Mouse (Mus musculus) lung, embryonic 14.5 days (tissue): ENCODE data around the gene Olfr10. TPM values are rescaled to one million over a fixed set of nuclear protein-coding genes. Genes with fewer than 3 reads are reported as not detected.
"Not testable (repeated sequence)": the region's sequence is repeated elsewhere in the genome, so short reads cannot be mapped to it uniquely, and the experiment has no call there.

Source experiments
- ATAC-seq: fragments of 200-750 bp; cut with Nextera tagmentation; 2 replicates; pipeline ENCODE4 v1.8.0; 2017; ENCODE audit warnings: mild to moderate bottlenecking, moderate TSS enrichment, moderate library complexity; ENCODE audit not compliant: insufficient read depth
- DNase-seq: peaks from one replicate; pipeline ENCODE4 v3.0.0-alpha.2; 2015
- H3K27ac ChIP-seq: fragments of 300-500 bp; sonication (generic); 2 replicates; pipeline ENCODE4 v1.5.1; 2014; ENCODE audit warnings: low read depth, mild to moderate bottlenecking, moderate library complexity
- H3K27me3 ChIP-seq: fragments of 300-500 bp; sonication (generic); 2 replicates; pipeline ENCODE4 v1.6.1; 2014; ENCODE audit warnings: low read length, control low read depth; ENCODE audit not compliant: insufficient read depth
- H3K36me3 ChIP-seq: fragments of 300-500 bp; sonication (generic); 2 replicates; pipeline ENCODE4 v1.6.1; 2014; ENCODE audit warnings: control low read depth; ENCODE audit not compliant: insufficient read depth
- H3K4me1 ChIP-seq: fragments of 300-500 bp; sonication (generic); 2 replicates; pipeline ENCODE4 v1.6.1; 2014; ENCODE audit warnings: antibody characterized with exemption, control low read depth; ENCODE audit not compliant: insufficient read depth
- H3K4me2 ChIP-seq: fragments of 300-500 bp; sonication (generic); 2 replicates; pipeline ENCODE4 v1.6.1; 2014; ENCODE audit warnings: mild to moderate bottlenecking
- H3K4me3 ChIP-seq: fragments of 300-500 bp; sonication (generic); 2 replicates; pipeline ENCODE4 v1.5.1; 2014; ENCODE audit warnings: low read depth, low read length
- H3K9ac ChIP-seq: fragments of 300-500 bp; sonication (generic); 2 replicates; pipeline ENCODE4 v1.6.1; 2014
- H3K9me3 ChIP-seq: fragments of 300-500 bp; sonication (generic); 2 replicates; pipeline ENCODE4 v1.6.1; 2016; ENCODE audit warnings: low read depth, low read length, control low read depth
- CTCF ChIP-seq: IDR thresholded peaks from 2 replicates; pipeline ENCODE4 v1.5.1; 2016; ENCODE audit warnings: antibody characterized with exemption, low read depth
- WGBS: fragments of 180-500 bp; shearing (Covaris S2); extraction: QIAGEN DNeasy Blood & Tissue Kit; methylation state at CpG from one replicate; pipeline ENCODE4 v1.1.7; 2014; 5-methylcytosine and 5-hydroxymethylcytosine counted together
- polyA plus RNA-seq: library from polyadenylated mRNA; unstranded; fragments of >200 nt; fragmentation: Nextera tagmentation; extraction: Ambion mirVana; gene quantifications from 2 replicates; pipeline ENCODE4 v1.2.1, GENCODE M21; 2014

Gene Olfr10
- polyA plus RNA-seq, 1 experiment from 2014 or later = not detected

- Histone ChIP-seq H3K4me3 (no peak overlapping the region), H3K9ac (no peak overlapping the region), H3K27me3 (no peaks in the 10 kb centered on the region), H3K9me3 (no peaks in the 10 kb centered on the region), H3K4me2 (no peak overlapping the region), H3K27ac (no peak overlapping the region), H3K36me3 (no peaks in the 10 kb centered on the region), H3K4me1 (no peaks in the 10 kb centered on the region)
- no peak for ATAC-seq
- WGBS = 76% methylated on average over 4 of the region's 4 CpGs
- DNase-seq = no peak
- TF ChIP-seq CTCF = no peak
Measured at GRCm38 (mm10) chr11:49270368-49270767, 34.2 kb upstream of the Olfr10 start.

GRCm38 (mm10) chr11:49271334-49271733 is 33.2 kb upstream of the Olfr10 start:
- Histone ChIP-seq H3K36me3 (no peaks in the 10 kb centered on the region), H3K4me2 (no peak overlapping the region), H3K4me1 (no peaks in the 10 kb centered on the region), H3K27ac (no peak overlapping the region), H3K27me3 (no peaks in the 10 kb centered on the region), H3K4me3 (no peak overlapping the region), H3K9me3 (no peaks in the 10 kb centered on the region), H3K9ac (no peak overlapping the region)
- TF ChIP-seq CTCF = peak; percentile 77
- ATAC-seq (0 out of 2 replicates have a peak, but pooled peaks have one; percentile 33), DNase-seq (peak; percentile 90)
- 25% methylated on average over 7 of the region's 7 CpGs for WGBS

- Histone ChIP-seq H3K4me1 (no peaks in the 10 kb centered on the region), H3K4me3 (no peak overlapping the region), H3K9me3 (no peaks in the 10 kb centered on the region), H3K27me3 (no peaks in the 10 kb centered on the region), H3K27ac (no peak overlapping the region), H3K9ac (no peak overlapping the region), H3K36me3 (no peaks in the 10 kb centered on the region), H3K4me2 (no peak overlapping the region)
- no peak for ATAC-seq
- no peak for DNase-seq
- WGBS = 48% methylated on average over 11 of the region's 11 CpGs
- no peak for TF ChIP-seq CTCF
Measured at GRCm38 (mm10) chr11:49273834-49274519, 30.6 kb upstream of the Olfr10 start.

GRCm38 (mm10) chr11:49278222-49278621 is 26.3 kb upstream of the Olfr10 start, which contains the start of gene Olfr1393:
Olfr1393 (plus strand) TSS chr11:49278304.
- no peak within 1 kb of the TSS for H3K27ac ChIP-seq
- H3K4me2 ChIP-seq = no peak within 1 kb of the TSS
- no peaks in the 10 kb centered on the region for H3K36me3 ChIP-seq
- no peak within 1 kb of the TSS for H3K9ac ChIP-seq
- no peak for DNase-seq
- H3K9me3 ChIP-seq = no peaks in the 10 kb centered on the region
- no peaks in the 10 kb centered on the region for H3K4me1 ChIP-seq
- H3K4me3 ChIP-seq = no peak within 1 kb of the TSS
- no peak for TF ChIP-seq CTCF
- H3K27me3 ChIP-seq = no peaks in the 10 kb centered on the region
- WGBS = 71% methylated on average over 3 of the region's 3 CpGs
- no peak for ATAC-seq

DNA sequence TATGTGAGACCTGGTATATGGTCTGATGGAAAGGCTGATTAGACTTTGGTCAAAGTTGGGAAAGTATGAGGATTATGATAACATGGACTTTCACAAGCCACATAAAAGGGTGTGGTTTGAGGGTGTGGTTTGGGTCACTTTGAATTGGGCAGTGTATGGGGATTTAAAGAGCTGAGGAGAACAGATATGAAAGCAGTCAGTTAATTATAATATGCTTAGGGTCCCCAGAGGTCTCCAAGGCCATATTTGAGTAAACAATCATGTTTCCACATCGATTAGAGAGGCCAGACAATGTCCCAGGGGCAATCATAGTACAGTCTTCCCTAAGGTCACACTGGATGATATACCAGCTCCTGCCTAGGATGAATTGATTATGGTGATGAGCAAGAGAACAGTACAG is 19.6 kb upstream of the Olfr10 start, which contains the start of gene Olfr1392:
TSS of gene Olfr1392 (plus strand) at position 301 of the 400 bp plus-strand sequence.
- not testable (repeated sequence) for H3K9ac ChIP-seq, DNase-seq, H3K9me3 ChIP-seq, H3K27me3 ChIP-seq, H3K36me3 ChIP-seq, H3K4me3 ChIP-seq, ATAC-seq, H3K4me2 ChIP-seq, H3K4me1 ChIP-seq, H3K27ac ChIP-seq
- 37% methylated on average over 1 of the region's 1 CpGs for WGBS

DNA sequence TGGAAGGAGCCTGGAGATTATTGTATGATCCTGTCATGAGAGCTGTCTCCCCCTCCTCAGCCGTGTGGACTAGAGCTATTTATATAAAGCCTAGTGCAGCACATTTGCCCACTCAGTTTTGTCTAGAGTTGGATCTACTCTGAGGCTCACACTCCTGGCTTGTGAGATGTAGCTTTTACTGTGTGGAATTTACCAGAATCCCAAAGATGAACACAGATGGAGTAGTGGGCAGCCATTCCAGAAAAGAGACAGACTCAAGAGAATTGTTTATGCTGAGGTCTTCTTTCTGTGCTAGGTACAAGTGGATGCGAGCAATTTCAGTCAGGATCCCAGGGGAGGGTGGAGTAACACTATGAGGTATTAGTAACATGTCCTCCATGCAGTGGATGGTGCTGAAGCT is 17.3 kb upstream of the Olfr10 start:
- Histone ChIP-seq H3K27ac (no peak overlapping the region), H3K4me2 (no peak overlapping the region), H3K4me1 (no peaks in the 10 kb centered on the region), H3K9me3 (no peaks in the 10 kb centered on the region), H3K9ac (no peak overlapping the region), H3K4me3 (no peak overlapping the region), H3K27me3 (no peaks in the 10 kb centered on the region), H3K36me3 (no peaks in the 10 kb centered on the region)
- TF ChIP-seq CTCF = no peak
- ATAC-seq (no peak), DNase-seq (no peak)
- WGBS = 56% methylated on average over 2 of the region's 2 CpGs

DNA sequence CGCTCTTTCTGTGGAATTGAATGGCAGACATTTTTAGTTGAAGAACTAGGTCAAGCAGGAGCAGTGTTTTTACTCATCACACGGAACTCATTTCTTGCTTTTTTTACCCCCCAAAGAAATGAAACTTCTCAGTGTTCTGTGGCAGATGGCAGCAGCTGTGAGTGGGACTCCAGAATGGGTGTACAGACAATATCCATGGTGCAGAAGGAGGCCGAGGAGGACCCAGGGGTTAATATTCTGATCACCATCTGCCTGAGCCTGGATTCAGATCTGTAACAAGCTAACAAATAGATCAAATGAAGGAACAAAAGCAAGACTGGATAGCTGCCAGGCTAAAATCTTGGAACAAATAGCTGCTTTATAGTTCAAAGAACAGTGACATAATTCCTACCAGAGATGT is 11.8 kb upstream of the Olfr10 start:
- H3K4me3 ChIP-seq = no peak overlapping the region
- H3K27me3 ChIP-seq = no peaks in the 10 kb centered on the region
- H3K4me1 ChIP-seq = no peaks in the 10 kb centered on the region
- no peak overlapping the region for H3K4me2 ChIP-seq
- no peaks in the 10 kb centered on the region for H3K9me3 ChIP-seq
- no peak overlapping the region for H3K27ac ChIP-seq
- ATAC-seq (no peak), DNase-seq (peak; percentile 17)
- no peak overlapping the region for H3K9ac ChIP-seq
- TF ChIP-seq CTCF = no peak
- 59% methylated on average over 3 of the region's 3 CpGs for WGBS
- H3K36me3 ChIP-seq = no peaks in the 10 kb centered on the region

DNA sequence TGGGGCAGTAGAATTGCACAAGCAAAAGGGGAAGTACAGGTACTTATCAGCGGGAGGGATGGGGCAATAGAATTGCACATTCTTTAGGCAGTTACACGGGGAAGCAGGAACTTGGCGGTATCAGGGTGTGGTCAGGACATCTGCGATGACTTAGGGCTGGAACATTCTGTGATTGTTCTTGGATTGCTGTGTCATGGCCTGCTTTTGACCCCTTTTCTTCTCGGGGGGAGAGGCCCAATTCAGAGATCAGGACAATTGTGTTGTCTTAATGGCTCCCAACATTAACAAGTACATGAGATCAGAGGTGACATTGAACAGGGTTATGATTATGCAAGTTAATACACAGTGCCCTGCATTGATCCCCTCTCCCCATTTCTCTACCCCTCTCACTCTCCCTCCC is 4.0 kb downstream of the Olfr10 start:
- WGBS = 75% methylated on average over 5 of the region's 5 CpGs
- H3K4me3 ChIP-seq, H3K4me1 ChIP-seq, H3K9ac ChIP-seq, DNase-seq, H3K27ac ChIP-seq, H3K9me3 ChIP-seq, H3K27me3 ChIP-seq, ATAC-seq, H3K36me3 ChIP-seq, H3K4me2 ChIP-seq: not testable (repeated sequence)
